Mouse (Mus musculus) hindbrain, postnatal 0 days (tissue): ENCODE data around the gene Ccdc77. TPM values are rescaled to one million over a fixed set of nuclear protein-coding genes. Genes with fewer than 3 reads are reported as not detected.
A peak's percentile ranks its signal among the peaks of the same experiment; 100 is the strongest.

Experiments
- ATAC-seq: fragments of 200-750 bp; cut with Nextera tagmentation; 2 replicates; pipeline ENCODE4 v1.8.0; 2017; ENCODE audit warnings: mild to moderate bottlenecking, moderate TSS enrichment, moderate library complexity
- DNase-seq: peaks from one replicate; pipeline ENCODE4 v3.0.0-alpha.2; 2015; ENCODE audit warnings: low spot score
- H3K27ac ChIP-seq: fragments of 300-500 bp; sonication (generic); 2 replicates; pipeline ENCODE4 v1.5.1; 2014; ENCODE audit warnings: mild to moderate bottlenecking
- H3K27me3 ChIP-seq: fragments of 300-500 bp; sonication (generic); 2 replicates; pipeline ENCODE4 v1.6.1; 2014; ENCODE audit warnings: low read length, mixed read lengths; ENCODE audit not compliant: insufficient read depth
- H3K36me3 ChIP-seq: fragments of 300-500 bp; sonication (generic); 2 replicates; pipeline ENCODE4 v1.6.1; 2014; ENCODE audit warnings: low read length, mixed read lengths; ENCODE audit not compliant: insufficient read depth
- H3K4me1 ChIP-seq: fragments of 300-500 bp; sonication (generic); 2 replicates; pipeline ENCODE4 v1.6.1; 2014; ENCODE audit warnings: antibody characterized with exemption, low read length, mixed read lengths; ENCODE audit not compliant: insufficient read depth
- H3K4me2 ChIP-seq: fragments of 300-500 bp; sonication (generic); 2 replicates; pipeline ENCODE4 v1.6.1; 2014; ENCODE audit warnings: low read depth, mild to moderate bottlenecking, low read length, moderate library complexity, mixed read lengths
- H3K4me3 ChIP-seq: fragments of 300-500 bp; sonication (generic); 2 replicates; pipeline ENCODE4 v1.5.1; 2014; ENCODE audit warnings: low read length
- H3K9ac ChIP-seq: fragments of 300-500 bp; sonication (generic); replicated peaks from 2 replicates; pipeline ENCODE4 v1.6.1; 2014; ENCODE audit warnings: mild to moderate bottlenecking, low read length, moderate library complexity, mixed read lengths
- H3K9me3 ChIP-seq: fragments of 300-500 bp; sonication (generic); 2 replicates; pipeline ENCODE4 v1.6.1; 2016; ENCODE audit warnings: low read length, mixed read lengths
- CTCF ChIP-seq: IDR thresholded peaks from 2 replicates; pipeline ENCODE4 v1.5.1; 2016; ENCODE audit warnings: antibody characterized with exemption, control low read depth, low read depth
- WGBS: fragments of 180-500 bp; shearing (Covaris S2); extraction: QIAGEN DNeasy Blood & Tissue Kit; methylation state at CpG from one replicate; pipeline ENCODE4 v1.1.7; 2014; 5-methylcytosine and 5-hydroxymethylcytosine counted together
- polyA plus RNA-seq: library from polyadenylated mRNA; unstranded; fragments of >200 nt; fragmentation: Nextera tagmentation; extraction: Ambion mirVana; gene quantifications from 2 replicates; pipeline ENCODE4 v1.2.1, GENCODE M21; 2015
- total RNA-seq: library from RNA; depleted of rRNA; stranded (reverse); fragments of >200 nt; gene quantifications from 2 replicates; pipeline ENCODE4 v1.2.3, GENCODE M21; 2014

Gene Ccdc77
- total and polyA plus RNA-seq, 2 experiments from 2014 or later, result 4.7 to 9.7 TPM

DNA sequence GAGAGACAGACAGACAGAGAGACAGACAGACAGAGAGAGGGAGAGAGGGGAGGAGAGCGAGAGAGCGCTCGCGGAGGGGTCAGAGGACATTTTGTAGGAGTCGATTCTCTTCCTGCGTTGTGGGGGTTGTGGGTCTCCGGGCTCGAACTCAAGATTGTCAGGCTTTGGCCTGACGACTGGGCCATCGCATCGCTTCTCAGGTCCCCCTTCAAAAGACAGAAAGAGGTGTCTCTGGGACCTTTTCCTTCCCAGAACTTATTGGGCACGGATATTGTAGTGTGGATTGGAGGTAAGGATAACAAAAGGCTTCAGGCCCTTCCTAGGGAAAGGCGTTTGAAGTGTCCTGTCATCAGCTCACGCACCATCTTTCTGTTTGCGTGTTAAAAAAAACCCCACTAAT, 877 bp upstream of the Ccdc77 start:
- no peak for TF ChIP-seq CTCF

DNA sequence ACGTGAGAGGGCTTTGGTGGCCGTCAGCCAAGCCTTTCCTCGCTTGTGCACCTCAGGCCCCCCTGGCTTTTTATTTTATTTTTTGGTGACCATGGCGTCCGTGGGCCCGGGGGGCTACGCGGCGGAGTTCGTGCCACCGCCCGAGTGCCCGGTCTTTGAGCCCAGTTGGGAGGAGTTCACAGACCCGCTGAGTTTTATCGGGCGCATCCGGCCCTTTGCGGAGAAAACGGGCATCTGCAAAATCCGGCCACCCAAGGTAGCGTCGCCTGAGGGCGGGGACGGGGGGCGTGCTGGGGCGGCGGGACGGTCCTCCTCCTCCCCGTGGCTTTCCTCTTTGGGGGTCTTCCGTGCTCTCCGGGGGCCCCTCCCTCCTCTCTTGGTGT, 340 bp upstream of the Ccdc77 start:
- Histone ChIP-seq H3K4me3 (peak overlapping the region; percentile 73), H3K27ac (peak overlapping the region; percentile 98), H3K9me3 (no peaks in the 10 kb centered on the region), H3K4me2 (peak overlapping the region; percentile 85), H3K9ac (peak overlapping the region; percentile 86), H3K36me3 (peaks cover 14% of the 10 kb centered on the region; the same call in 1 of the 2 replicates), H3K4me1 (peaks cover 12% of the 10 kb centered on the region), H3K27me3 (no peaks in the 10 kb centered on the region)
- DNase-seq, result no peak
- TF ChIP-seq CTCF, result no peak
- WGBS, result under 1% methylated on average over 31 of the region's 31 CpGs
- no peak; the same call in 1 of the 2 replicates for ATAC-seq

More for the DNA sequence above, 877 bp upstream of the Ccdc77 start:
- H3K27me3 ChIP-seq, result no peaks in the 10 kb centered on the region
- H3K4me3 ChIP-seq, result peak overlapping the region; percentile 73
- peaks cover 15% of the 10 kb centered on the region; the same call in 1 of the 2 replicates for H3K36me3 ChIP-seq
- H3K9ac ChIP-seq, result peak overlapping the region; percentile 86
- 0 out of 2 replicates have a peak overlapping the region, but pooled peaks have one; percentile 98 for H3K27ac ChIP-seq
- WGBS, result 7% methylated on average over 15 of the region's 15 CpGs
- H3K4me1 ChIP-seq, result peaks cover 12% of the 10 kb centered on the region
- no peak for ATAC-seq
- DNase-seq, result no peak
- H3K4me2 ChIP-seq, result peak overlapping the region; percentile 85
- no peaks in the 10 kb centered on the region for H3K9me3 ChIP-seq

DNA sequence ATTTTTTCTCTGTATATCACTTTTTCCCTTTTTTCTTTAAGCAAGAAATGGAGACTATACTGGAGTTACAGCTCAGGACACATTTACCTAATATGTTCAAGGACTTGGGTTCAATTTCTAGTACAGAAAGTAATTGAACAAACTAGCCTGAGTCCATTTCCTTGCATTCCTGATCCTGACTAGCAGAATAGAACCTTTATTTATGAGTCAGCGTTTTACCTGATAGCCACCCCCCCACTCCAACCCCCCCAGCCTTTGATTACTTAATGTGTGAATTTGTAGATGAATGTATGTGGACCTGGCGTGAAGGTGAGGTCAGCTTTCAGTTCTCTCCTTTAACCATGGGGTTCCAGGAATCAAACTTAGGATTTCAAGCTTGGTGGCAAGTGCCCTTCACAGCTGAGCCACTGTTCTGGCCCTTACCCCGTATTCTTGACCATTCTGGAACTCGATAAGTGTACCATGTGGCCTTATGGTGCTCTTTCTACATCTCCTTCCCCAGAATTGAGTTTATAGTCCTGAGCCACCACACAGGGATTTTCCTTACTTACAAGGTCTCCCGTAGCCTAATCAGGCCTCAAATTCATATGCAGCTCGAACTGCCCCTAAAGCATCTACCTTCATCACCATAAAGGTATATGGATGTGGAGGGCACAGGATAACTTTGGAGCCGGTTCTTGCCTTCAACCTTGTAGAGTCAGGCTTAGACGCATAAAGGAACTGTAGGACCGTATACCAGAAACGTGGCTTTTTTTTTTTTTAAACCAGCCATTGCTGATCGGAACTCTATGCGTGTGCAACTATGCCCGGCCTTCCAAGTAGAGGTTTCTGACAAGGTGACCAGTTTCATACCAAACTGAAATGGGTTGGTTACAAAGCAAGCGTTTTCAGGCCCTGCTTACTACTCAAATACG, 1.1 kb downstream of the Ccdc77 start:
- Histone ChIP-seq H3K27me3 (no peaks in the 10 kb centered on the region), H3K9me3 (no peaks in the 10 kb centered on the region), H3K27ac (peak overlapping the region; percentile 98), H3K4me2 (peak overlapping the region; percentile 85), H3K4me1 (peaks cover 12% of the 10 kb centered on the region), H3K36me3 (no peaks in the 10 kb centered on the region), H3K9ac (peak overlapping the region; percentile 86), H3K4me3 (peak overlapping the region; percentile 73)
- WGBS, result 21% methylated on average over 15 of the region's 15 CpGs
- TF ChIP-seq CTCF, result no peak
- ATAC-seq, result peak; percentile 22; the same call in 1 of the 2 replicates
- no peak for DNase-seq

DNA sequence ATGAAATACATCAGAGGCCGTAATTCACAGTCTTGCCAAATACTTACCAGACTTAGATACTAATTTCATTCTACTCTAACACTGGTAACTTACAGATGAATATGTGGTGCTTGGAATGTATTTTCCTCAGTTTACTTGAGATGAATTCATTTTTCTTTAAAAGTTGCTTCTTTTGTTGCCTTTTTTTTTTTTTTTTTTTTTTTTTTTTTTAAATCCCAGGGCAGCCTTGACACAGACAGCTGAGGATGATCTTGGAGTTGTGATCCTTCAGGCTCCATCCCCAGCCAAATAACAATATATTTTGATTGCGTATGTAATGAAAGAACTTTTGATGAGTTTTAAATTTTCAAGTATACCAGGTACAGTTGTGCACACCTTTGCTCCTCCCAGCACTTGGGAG, 2.0 kb downstream of the Ccdc77 start:
- Histone ChIP-seq H3K9me3 (no peaks in the 10 kb centered on the region), H3K27me3 (no peaks in the 10 kb centered on the region), H3K9ac (no peak overlapping the region), H3K4me3 (no peak overlapping the region), H3K4me2 (no peak overlapping the region), H3K27ac (no peak overlapping the region), H3K4me1 (peaks cover 12% of the 10 kb centered on the region), H3K36me3 (no peaks in the 10 kb centered on the region)
- WGBS, result 95% methylated on average over 2 of the region's 2 CpGs
- ATAC-seq (no peak), DNase-seq (no peak)
- TF ChIP-seq CTCF, result no peak

DNA sequence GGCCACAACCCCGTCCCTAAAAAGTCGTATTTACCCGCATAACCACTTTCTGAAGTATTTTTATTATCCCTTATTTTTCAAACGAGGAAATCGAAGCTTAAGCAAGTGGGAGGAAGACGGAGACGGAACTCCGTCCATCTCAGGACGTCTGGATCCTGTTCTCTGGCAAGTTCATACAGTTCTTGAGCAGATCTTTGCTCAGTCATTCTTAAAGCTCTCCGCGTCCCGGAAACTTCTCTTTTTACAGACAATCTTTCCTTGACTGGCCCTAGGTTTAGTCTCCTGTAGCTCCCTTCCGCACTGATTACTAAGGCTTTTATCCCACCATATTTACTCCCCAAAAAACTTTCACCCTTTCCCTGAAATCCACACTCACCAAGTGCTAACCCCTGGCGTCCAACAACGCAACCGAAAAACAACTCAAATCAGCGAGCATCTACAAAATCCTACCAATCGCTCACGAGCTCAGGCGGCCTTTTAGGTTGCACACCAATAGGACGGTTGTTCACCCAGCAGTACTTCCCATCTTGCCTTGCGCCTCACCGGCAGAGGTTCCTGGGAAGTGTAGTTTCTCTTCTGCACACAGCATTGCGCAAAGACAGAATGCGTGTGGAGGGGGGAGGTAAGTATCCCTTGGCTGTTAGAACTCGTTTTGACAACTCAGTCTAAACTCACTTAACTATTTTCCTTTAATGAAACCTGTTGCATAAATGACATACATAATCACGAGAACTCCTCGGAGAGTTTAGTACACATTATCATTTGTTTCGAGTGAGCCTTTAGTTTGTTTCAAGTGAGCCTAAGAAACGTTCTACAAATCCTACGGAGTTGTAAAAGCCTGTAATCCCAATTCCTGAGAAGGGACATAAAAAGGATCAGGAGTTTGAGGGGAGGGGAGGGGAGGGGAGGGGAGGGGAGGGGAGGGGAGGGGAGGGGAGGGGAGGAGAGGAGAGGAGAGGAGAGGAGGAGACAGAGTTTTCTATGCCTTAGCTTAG, 6.9 kb downstream of the Ccdc77 start:
- peak; percentile 99 for ATAC-seq
- WGBS, result 2% methylated on average over 31 of the region's 31 CpGs
- peak overlapping the region; percentile 43 for H3K4me3 ChIP-seq

DNA sequence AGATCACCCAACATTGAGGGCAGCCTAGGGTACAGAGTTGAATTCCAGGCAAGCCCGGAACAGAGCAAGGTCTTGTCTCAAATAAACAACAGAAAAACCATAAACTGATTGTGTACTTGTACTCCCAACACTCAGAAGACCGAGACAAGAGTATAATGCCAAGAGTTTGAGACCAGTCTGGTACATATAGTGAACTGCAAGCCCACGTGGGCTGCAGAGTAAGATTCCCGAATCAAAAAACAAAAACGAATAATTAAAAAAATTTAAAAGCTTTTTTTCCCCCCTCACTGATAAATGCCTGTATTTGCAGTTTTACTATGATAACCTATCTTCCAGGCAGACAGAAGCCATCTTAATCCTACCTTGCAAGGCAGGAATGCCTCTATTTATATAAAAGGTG, 7.7 kb downstream of the Ccdc77 start:
- Histone ChIP-seq H3K27me3 (no peaks in the 10 kb centered on the region), H3K9me3 (no peaks in the 10 kb centered on the region), H3K4me2 (peak overlapping the region; percentile 77), H3K4me3 (peak overlapping the region; percentile 43), H3K9ac (peak overlapping the region; percentile 34), H3K36me3 (no peaks in the 10 kb centered on the region), H3K27ac (peak overlapping the region; percentile 60; the same call in 1 of the 2 replicates), H3K4me1 (no peaks in the 10 kb centered on the region)
- ATAC-seq (no peak), DNase-seq (no peak)
- 39% methylated on average over 5 of the region's 5 CpGs for WGBS
- no peak for TF ChIP-seq CTCF

More for the DNA sequence above, 6.9 kb downstream of the Ccdc77 start:
- Histone ChIP-seq H3K4me1 (no peaks in the 10 kb centered on the region), H3K36me3 (no peaks in the 10 kb centered on the region), H3K9me3 (no peaks in the 10 kb centered on the region), H3K9ac (peak overlapping the region; percentile 34), H3K4me2 (peak overlapping the region; percentile 77), H3K27ac (peak overlapping the region; percentile 60; the same call in 1 of the 2 replicates), H3K27me3 (no peaks in the 10 kb centered on the region)
- peak; percentile 95 for DNase-seq
- TF ChIP-seq CTCF, result peak; percentile 55
